Mouse (Mus musculus) embryo, embryonic 10.5 days (tissue): ENCODE data around the gene Prss27.

ENCODE experiments used
- DNase-seq: peaks from one replicate; pipeline ENCODE4 v3.0.0-alpha.2; 2015; ENCODE audit warnings: low spot score

The Prss27 gene

GRCm38 (mm10) chr17:24037844-24038243, at the start of gene Prss27:
Gene Prss27 (plus strand): TSS chr17:24038144.
- DNase-seq: no peak

- DNase-seq: no peak
Observed at GRCm38 (mm10) chr17:23989802-23990201, 48.1 kb upstream of the Prss27 start.

- no peak for DNase-seq
Observed at GRCm38 (mm10) chr17:23992789-23993553, 45.0 kb upstream of the Prss27 start.

- DNase-seq: peak; percentile 96
Observed at GRCm38 (mm10) chr17:23993559-23994428, 44.1 kb upstream of the Prss27 start.

- no peak for DNase-seq
Observed at GRCm38 (mm10) chr17:23994667-23995066, 43.3 kb upstream of the Prss27 start.

- no peak for DNase-seq
Observed at GRCm38 (mm10) chr17:23995421-23995820, 42.5 kb upstream of the Prss27 start.

GRCm38 (mm10) chr17:23997901-23998300, 40.0 kb upstream of the Prss27 start, which contains the start of gene Prss22:
Gene Prss22 (minus strand): TSS chr17:23998100.
- no peak for DNase-seq

GRCm38 (mm10) chr17:23998383-23998782, 39.6 kb upstream of the Prss27 start:
- no peak for DNase-seq

GRCm38 (mm10) chr17:24000404-24000803, 37.5 kb upstream of the Prss27 start:
- DNase-seq: no peak

GRCm38 (mm10) chr17:24004071-24004665, 33.8 kb upstream of the Prss27 start:
- no peak for DNase-seq

GRCm38 (mm10) chr17:24005049-24005448, 32.9 kb upstream of the Prss27 start:
- no peak for DNase-seq

- no peak for DNase-seq
Observed at GRCm38 (mm10) chr17:24006930-24007329, 31.0 kb upstream of the Prss27 start.

GRCm38 (mm10) chr17:24007391-24007790, 30.6 kb upstream of the Prss27 start:
- DNase-seq: no peak

- no peak for DNase-seq
Observed at GRCm38 (mm10) chr17:24008105-24008504, 29.8 kb upstream of the Prss27 start.

GRCm38 (mm10) chr17:24009617-24010016, 28.3 kb upstream of the Prss27 start:
- no peak for DNase-seq

- DNase-seq: no peak
Observed at GRCm38 (mm10) chr17:24012921-24013320, 25.0 kb upstream of the Prss27 start.

GRCm38 (mm10) chr17:24014433-24014965, 23.4 kb upstream of the Prss27 start:
- DNase-seq: no peak

GRCm38 (mm10) chr17:24015727-24016126, 22.2 kb upstream of the Prss27 start:
- DNase-seq: peak; percentile 55

GRCm38 (mm10) chr17:24020696-24021095, 17.2 kb upstream of the Prss27 start:
- no peak for DNase-seq

- DNase-seq: no peak
Observed at GRCm38 (mm10) chr17:24021375-24022199, 16.4 kb upstream of the Prss27 start.

- no peak for DNase-seq
Observed at GRCm38 (mm10) chr17:24029477-24029876, 8.5 kb upstream of the Prss27 start.
